Mouse (Mus musculus): ENCODE data around the gene Hivep3. TPM values are rescaled to one million over a fixed set of nuclear protein-coding genes. Genes with fewer than 3 reads are reported as not detected.

Gene Hivep3
- polyA plus RNA-seq, 1 experiment from 2014 or later, result 6.0 TPM

DNA sequence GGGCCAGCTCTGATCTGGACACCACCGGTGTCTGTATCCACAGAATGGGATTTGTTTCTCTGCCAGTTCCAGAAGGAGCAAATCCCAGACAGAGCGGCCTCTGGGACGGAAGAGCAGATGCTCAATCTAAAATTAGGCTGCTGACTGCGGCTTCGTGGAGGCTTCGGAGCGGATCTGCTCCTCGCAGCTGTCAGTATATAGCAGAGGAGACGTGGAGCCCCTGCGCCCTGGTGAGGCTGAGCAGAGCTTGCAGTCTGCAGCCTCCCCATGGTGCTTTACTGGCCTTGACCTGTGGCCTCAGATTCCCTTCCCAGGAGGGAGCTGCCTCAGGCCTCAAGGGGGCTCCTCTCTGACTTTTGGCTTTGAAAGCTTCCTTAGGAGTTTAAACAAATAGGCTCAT is 290.5 kb downstream of the Hivep3 start:
- Histone ChIP-seq H3K4me2 (replicated peaks; ENCODE audit: low read depth) (no peak overlapping the region), H3K27ac (replicated peaks) (no peak overlapping the region), H3K27me3 (ENCODE audit: control insufficient read depth, insufficient read depth, low read length) (no peaks in the 10 kb centered on the region), H3K9ac (ENCODE audit: low read length) (no peak overlapping the region), H3K36me3 (ENCODE audit: control insufficient read depth, insufficient read depth, low read length) (no peaks in the 10 kb centered on the region), H3K4me1 (replicated peaks; ENCODE audit: control insufficient read depth, insufficient read depth) (no peaks in the 10 kb centered on the region), H3K4me3 (ENCODE audit: low read depth, low read length) (no peak overlapping the region), H3K9me3 (ENCODE audit: control insufficient read depth, low read length) (no peaks in the 10 kb centered on the region)
- TF ChIP-seq EP300 (optimal IDR thresholded peaks at IDR 0.05) (no peak), CTCF (IDR thresholded peaks at IDR 0.05; ENCODE audit: low read depth) (peak; percentile 35; the same call in 1 of the 2 replicates)
- ATAC-seq (ENCODE audit: low FRiP score, low TSS enrichment) (peak; percentile 50; the same call in 1 of the 2 replicates), DNase-seq (ENCODE audit: low spot score) (no peak)
- 26% methylated on average over 10 of the region's 10 CpGs for WGBS

DNA sequence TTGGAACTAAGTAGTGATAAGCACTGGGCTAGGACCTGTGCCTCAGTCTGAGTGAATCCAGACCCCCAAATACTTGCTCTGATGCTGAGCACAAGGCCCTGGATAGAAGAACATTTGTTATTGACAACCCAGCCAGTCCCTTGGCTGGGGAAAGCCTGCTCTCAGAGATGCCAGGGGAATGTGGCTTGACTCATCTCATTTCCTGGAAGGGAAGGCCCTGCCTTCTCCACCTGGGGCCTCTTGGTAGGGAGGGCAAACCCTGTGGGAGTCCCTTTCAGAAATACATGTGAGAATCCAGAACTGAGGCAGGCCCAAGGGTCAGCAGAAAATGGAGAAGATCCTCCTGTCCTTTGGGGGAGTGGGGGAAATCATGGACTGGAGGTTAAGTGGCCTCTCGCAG is 294.1 kb downstream of the Hivep3 start:
- 86% methylated on average over 1 of the region's 1 CpGs for WGBS
- no peak for ATAC-seq (ENCODE audit: low FRiP score, low TSS enrichment)
- no peak for TF ChIP-seq EP300 (optimal IDR thresholded peaks at IDR 0.05)
- no peak for TF ChIP-seq CTCF (IDR thresholded peaks at IDR 0.05; ENCODE audit: low read depth)

DNA sequence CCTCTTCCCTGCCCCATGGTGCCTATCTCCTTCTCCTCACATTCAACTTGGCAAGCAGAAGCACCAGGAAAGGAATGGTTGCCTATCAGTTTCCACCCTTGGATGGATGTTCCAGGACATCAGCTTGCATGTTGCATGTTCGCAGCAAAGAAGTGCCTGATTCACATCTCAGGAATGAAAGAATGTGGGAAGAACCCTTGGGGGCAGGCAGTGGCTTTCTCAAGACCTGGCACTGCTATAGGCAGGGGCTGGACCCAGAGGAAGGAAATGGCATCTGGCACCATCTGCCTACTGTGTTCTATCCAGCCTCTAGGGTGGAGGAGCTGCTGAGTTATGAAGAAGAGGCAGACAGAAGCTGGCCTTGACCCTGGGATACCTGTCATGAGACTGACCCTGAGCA is 296.4 kb downstream of the Hivep3 start:
- 0 out of 2 replicates have a peak, but pooled peaks cover 4% of the 10 kb centered on the region for H3K4me1 ChIP-seq (replicated peaks; ENCODE audit: control insufficient read depth, insufficient read depth)
- no peak for ATAC-seq (ENCODE audit: low FRiP score, low TSS enrichment)
- no peak for TF ChIP-seq CTCF (IDR thresholded peaks at IDR 0.05; ENCODE audit: low read depth)
- no peak for TF ChIP-seq EP300 (optimal IDR thresholded peaks at IDR 0.05)
- 71% methylated on average over 1 of the region's 1 CpGs for WGBS
- H3K27me3 ChIP-seq (ENCODE audit: control insufficient read depth, insufficient read depth, low read length), result no peaks in the 10 kb centered on the region
- H3K36me3 ChIP-seq (ENCODE audit: control insufficient read depth, insufficient read depth, low read length), result no peaks in the 10 kb centered on the region
- H3K4me2 ChIP-seq (replicated peaks; ENCODE audit: low read depth), result no peak overlapping the region
- no peak overlapping the region for H3K27ac ChIP-seq (replicated peaks)
- no peak for DNase-seq (ENCODE audit: low spot score)
- H3K4me3 ChIP-seq (ENCODE audit: low read depth, low read length), result no peak overlapping the region
- H3K9me3 ChIP-seq (ENCODE audit: control insufficient read depth, low read length), result no peaks in the 10 kb centered on the region
- H3K9ac ChIP-seq (ENCODE audit: low read length), result no peak overlapping the region

More for the DNA sequence above, 294.1 kb downstream of the Hivep3 start:
- H3K9me3 ChIP-seq (ENCODE audit: control insufficient read depth, low read length), result no peaks in the 10 kb centered on the region
- DNase-seq (ENCODE audit: low spot score), result no peak
- no peaks in the 10 kb centered on the region for H3K36me3 ChIP-seq (ENCODE audit: control insufficient read depth, insufficient read depth, low read length)
- H3K4me1 ChIP-seq (replicated peaks; ENCODE audit: control insufficient read depth, insufficient read depth), result no peaks in the 10 kb centered on the region
- no peak overlapping the region for H3K27ac ChIP-seq (replicated peaks)
- no peak overlapping the region for H3K4me2 ChIP-seq (replicated peaks; ENCODE audit: low read depth)
- no peak overlapping the region for H3K4me3 ChIP-seq (ENCODE audit: low read depth, low read length)
- H3K27me3 ChIP-seq (ENCODE audit: control insufficient read depth, insufficient read depth, low read length), result no peaks in the 10 kb centered on the region
- no peak overlapping the region for H3K9ac ChIP-seq (ENCODE audit: low read length)

DNA sequence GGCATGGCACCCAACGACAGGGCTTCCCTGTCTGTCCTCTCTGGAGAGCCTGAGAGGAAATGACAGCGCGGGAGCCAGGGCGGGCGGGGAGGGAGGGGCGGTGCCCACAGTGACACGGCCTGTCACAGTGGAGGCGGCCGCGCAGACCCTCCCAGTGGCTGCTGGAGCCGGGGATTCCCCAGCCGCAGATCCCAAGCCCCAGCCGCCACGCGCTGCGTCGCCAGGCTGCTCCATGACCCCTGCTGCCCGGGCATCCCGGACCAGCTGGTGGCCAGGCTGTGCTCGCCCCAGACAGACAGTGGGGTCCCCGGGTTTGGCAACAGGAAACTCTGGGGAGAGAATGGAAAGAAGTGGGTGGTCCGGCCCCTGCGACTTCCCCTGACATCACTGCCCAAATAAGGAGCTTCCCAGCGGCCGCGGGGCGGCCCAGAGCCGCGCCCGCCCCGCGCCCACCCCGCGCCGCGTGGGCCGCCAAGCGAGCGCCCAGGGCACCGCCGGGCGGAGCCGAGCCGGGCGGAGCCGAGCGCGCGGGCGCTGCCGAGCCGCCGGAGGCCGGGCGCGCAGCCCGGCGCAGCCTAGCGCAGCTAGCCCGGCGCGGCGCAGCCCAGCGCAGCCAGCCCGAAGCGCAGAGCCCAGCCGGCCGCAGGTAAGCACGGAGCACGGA is 298.9 kb downstream of the Hivep3 start:
- 0 out of 2 replicates have a peak, but pooled peaks cover 4% of the 10 kb centered on the region for H3K4me1 ChIP-seq (replicated peaks; ENCODE audit: control insufficient read depth, insufficient read depth)
- H3K9me3 ChIP-seq (ENCODE audit: control insufficient read depth, low read length), result no peaks in the 10 kb centered on the region
- peak overlapping the region; percentile 45; the same call in 1 of the 2 replicates for H3K27ac ChIP-seq (replicated peaks)
- H3K27me3 ChIP-seq (ENCODE audit: control insufficient read depth, insufficient read depth, low read length), result no peaks in the 10 kb centered on the region
- H3K9ac ChIP-seq (ENCODE audit: low read length), result peak overlapping the region; percentile 45
- ATAC-seq (ENCODE audit: low FRiP score, low TSS enrichment) (peak; percentile 78), DNase-seq (ENCODE audit: low spot score) (peak; percentile 40)
- TF ChIP-seq CTCF (IDR thresholded peaks at IDR 0.05; ENCODE audit: low read depth), result no peak
- TF ChIP-seq EP300 (optimal IDR thresholded peaks at IDR 0.05), result no peak
- H3K36me3 ChIP-seq (ENCODE audit: control insufficient read depth, insufficient read depth, low read length), result no peaks in the 10 kb centered on the region
- H3K4me2 ChIP-seq (replicated peaks; ENCODE audit: low read depth), result peak overlapping the region; percentile 96
- H3K4me3 ChIP-seq (ENCODE audit: low read depth, low read length), result peak overlapping the region; percentile 58
- WGBS, result 0% methylated on average over 33 of the region's 70 CpGs

DNA sequence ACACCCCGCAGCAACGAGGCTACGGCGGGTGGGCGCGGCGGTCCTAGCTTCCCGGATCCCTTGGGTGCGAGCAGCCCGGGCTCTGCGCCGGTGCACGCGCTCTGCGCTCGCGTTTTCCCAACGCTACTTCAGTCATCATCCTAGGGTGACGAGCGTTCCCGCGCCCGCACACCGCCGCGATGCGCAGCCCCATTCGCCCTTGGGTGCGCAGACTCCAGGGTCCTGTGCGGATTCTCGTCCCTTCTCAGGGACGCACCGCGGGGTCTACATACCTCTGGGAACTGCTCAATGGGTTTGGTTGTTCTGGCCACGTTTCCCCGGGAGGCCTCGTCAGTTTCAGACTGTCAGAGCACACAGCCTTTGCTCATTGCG is 299.4 kb downstream of the Hivep3 start:
- ATAC-seq (ENCODE audit: low FRiP score, low TSS enrichment), result peak; percentile 34; the same call in 1 of the 2 replicates
- no peak overlapping the region for H3K27ac ChIP-seq (replicated peaks)
- H3K36me3 ChIP-seq (ENCODE audit: control insufficient read depth, insufficient read depth, low read length), result no peaks in the 10 kb centered on the region
- H3K4me2 ChIP-seq (replicated peaks; ENCODE audit: low read depth), result peak overlapping the region; percentile 96
- H3K4me3 ChIP-seq (ENCODE audit: low read depth, low read length), result peak overlapping the region; percentile 58
- no peaks in the 10 kb centered on the region for H3K9me3 ChIP-seq (ENCODE audit: control insufficient read depth, low read length)
- no peaks in the 10 kb centered on the region for H3K27me3 ChIP-seq (ENCODE audit: control insufficient read depth, insufficient read depth, low read length)
- H3K4me1 ChIP-seq (replicated peaks; ENCODE audit: control insufficient read depth, insufficient read depth), result 0 out of 2 replicates have a peak, but pooled peaks cover 4% of the 10 kb centered on the region
- DNase-seq (ENCODE audit: low spot score), result no peak
- WGBS, result under 1% methylated on average over 28 of the region's 38 CpGs
- peak overlapping the region; percentile 45 for H3K9ac ChIP-seq (ENCODE audit: low read length)
- TF ChIP-seq EP300 (optimal IDR thresholded peaks at IDR 0.05), result no peak
- no peak for TF ChIP-seq CTCF (IDR thresholded peaks at IDR 0.05; ENCODE audit: low read depth)

DNA sequence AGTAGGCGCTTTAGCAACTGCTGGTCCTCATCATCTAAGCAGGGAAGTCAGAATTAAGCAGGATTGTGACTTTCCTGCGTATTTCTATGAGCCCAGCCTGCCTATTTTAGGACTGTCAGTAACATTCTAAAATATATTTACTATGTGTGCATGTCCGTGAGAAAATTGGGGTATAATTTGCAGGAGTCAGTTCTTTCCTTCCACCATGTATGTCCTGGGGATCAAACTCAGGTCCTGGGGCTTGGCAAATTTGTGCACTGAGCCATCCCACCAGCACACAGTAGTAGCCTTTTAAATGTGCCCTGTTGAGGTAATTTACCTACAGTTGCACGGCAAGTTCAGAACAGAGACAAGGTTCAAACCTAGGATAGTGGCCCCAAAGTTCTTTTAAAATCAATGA is 302.7 kb downstream of the Hivep3 start:
- H3K9me3 ChIP-seq (ENCODE audit: control insufficient read depth, low read length), result no peaks in the 10 kb centered on the region
- H3K4me2 ChIP-seq (replicated peaks; ENCODE audit: low read depth), result no peak overlapping the region
- H3K27ac ChIP-seq (replicated peaks), result no peak overlapping the region
- no peak overlapping the region for H3K9ac ChIP-seq (ENCODE audit: low read length)
- ATAC-seq (ENCODE audit: low FRiP score, low TSS enrichment), result no peak
- H3K4me1 ChIP-seq (replicated peaks; ENCODE audit: control insufficient read depth, insufficient read depth), result 0 out of 2 replicates have a peak, but pooled peaks cover 4% of the 10 kb centered on the region
- H3K27me3 ChIP-seq (ENCODE audit: control insufficient read depth, insufficient read depth, low read length), result no peaks in the 10 kb centered on the region
- 79% methylated on average over 4 of the region's 4 CpGs for WGBS
- H3K36me3 ChIP-seq (ENCODE audit: control insufficient read depth, insufficient read depth, low read length), result no peaks in the 10 kb centered on the region
- H3K4me3 ChIP-seq (ENCODE audit: low read depth, low read length), result no peak overlapping the region
- no peak for TF ChIP-seq EP300 (optimal IDR thresholded peaks at IDR 0.05)
- TF ChIP-seq CTCF (IDR thresholded peaks at IDR 0.05; ENCODE audit: low read depth), result no peak
- DNase-seq (ENCODE audit: low spot score), result no peak
